10 mouse cellular contexts compared by ENCODE assay signal in genomic region chr2:76114734-76115133, GRCm38 (mm10).
DNase-seq lines count a peak whose midpoint lies in the region; ATAC-seq and TF ChIP-seq lines count a peak whose summit lies in the region.
"Had no signal": no experiment of that assay in that cellular context is flagged by ENCODE, and none has a peak within 500 bp of the region (broad histone marks: within the 10 kb centered on the region; RNA-seq: fewer than 3 reads in every experiment).

No protein-coding gene starts in this region.

- H3K27ac ChIP-seq in kidney, postnatal 0 days, result no peak overlapping the region
- no peak overlapping the region for H3K27ac ChIP-seq in kidney, embryonic 15.5 days
- H3K27ac ChIP-seq in liver, embryonic 14.5 days, result no peak overlapping the region
- H3K27ac ChIP-seq: heart, embryonic 13.5 days had no signal

- no peak overlapping the region for H3K9ac ChIP-seq in kidney, postnatal 0 days (ENCODE audit: low read depth, low read length)
- H3K9ac ChIP-seq in kidney, embryonic 15.5 days, result no peak overlapping the region
- H3K9ac ChIP-seq in liver, embryonic 14.5 days (replicated peaks), result no peak overlapping the region
- H3K9ac ChIP-seq: heart, embryonic 13.5 days had no signal

- H3K4me1 ChIP-seq in kidney, postnatal 0 days (replicated peaks; ENCODE audit: insufficient read depth, low read length), result no peaks in the 10 kb centered on the region
- peaks cover 9% of the 10 kb centered on the region for H3K4me1 ChIP-seq in kidney, embryonic 15.5 days
- H3K4me1 ChIP-seq in liver, embryonic 14.5 days (replicated peaks; ENCODE audit: control insufficient read depth in 2 of 2, insufficient read depth in 2 of 2, low read length in 1 of 2), result no peaks in the 10 kb centered on the region

- no peaks in the 10 kb centered on the region for H3K27me3 ChIP-seq in kidney, postnatal 0 days (ENCODE audit: insufficient read depth, low read length)
- H3K27me3 ChIP-seq in kidney, embryonic 15.5 days, result 0 out of 2 replicates have a peak, but pooled peaks cover 4% of the 10 kb centered on the region
- H3K27me3 ChIP-seq in liver, embryonic 14.5 days (ENCODE audit: control insufficient read depth, insufficient read depth, low read length), result no peaks in the 10 kb centered on the region

- no peaks in the 10 kb centered on the region for H3K9me3 ChIP-seq in kidney, postnatal 0 days (replicated peaks; ENCODE audit: low read length)
- H3K9me3 ChIP-seq in kidney, embryonic 15.5 days (replicated peaks), result no peaks in the 10 kb centered on the region
- no peaks in the 10 kb centered on the region for H3K9me3 ChIP-seq in liver, embryonic 14.5 days (ENCODE audit: control insufficient read depth, low read length)
- H3K9me3 ChIP-seq: heart, embryonic 13.5 days had no signal

- no peak for ATAC-seq in kidney, postnatal 0 days (replicated peaks; ENCODE audit: low FRiP score, low read depth)
- ATAC-seq in kidney, embryonic 15.5 days (replicated peaks; ENCODE audit: low FRiP score), result no peak
- ATAC-seq in common myeloid progenitor, adult 5-6 weeks (replicated peaks; ENCODE audit: low read depth, poor library complexity, severe bottlenecking), result peak; percentile 95
- ATAC-seq in liver, embryonic 14.5 days (ENCODE audit: insufficient read depth), result no peak

- H3K4me3 ChIP-seq in kidney, postnatal 0 days (replicated peaks; ENCODE audit: low read depth, low read length), result no peak overlapping the region
- no peak overlapping the region for H3K4me3 ChIP-seq in kidney, embryonic 15.5 days (replicated peaks)
- no peak overlapping the region for H3K4me3 ChIP-seq in liver, embryonic 14.5 days (ENCODE audit: insufficient read depth in 1 of 2, low read depth in 2 of 2, low read length in 2 of 2)
- H3K4me3 ChIP-seq: heart, embryonic 13.5 days; myocyte had no signal

- no peak for TF ChIP-seq EP300 in liver, embryonic 14.5 days (IDR thresholded peaks at IDR 0.05; ENCODE audit: low read depth)

- TF ChIP-seq CTCF in kidney, postnatal 0 days (IDR thresholded peaks at IDR 0.05; ENCODE audit: low read depth), result peak; percentile 93
- peak; percentile 89 for TF ChIP-seq CTCF in liver, embryonic 14.5 days (IDR thresholded peaks at IDR 0.05; ENCODE audit: low read depth)

- WGBS in kidney, postnatal 0 days, result 16% methylated on average over 6 of the region's 6 CpGs
- WGBS in kidney, embryonic 15.5 days, result 17% methylated on average over 6 of the region's 6 CpGs
- 14% methylated on average over 6 of the region's 6 CpGs for WGBS in liver, embryonic 14.5 days (ENCODE audit: insufficient replicate concordance)

- no peaks in the 10 kb centered on the region for H3K36me3 ChIP-seq in kidney, postnatal 0 days (ENCODE audit: insufficient read depth, low read length)
- H3K36me3 ChIP-seq in kidney, embryonic 15.5 days, result no peaks in the 10 kb centered on the region
- no peaks in the 10 kb centered on the region for H3K36me3 ChIP-seq in liver, embryonic 14.5 days (replicated peaks; ENCODE audit: control insufficient read depth, insufficient read depth, low read depth)
- H3K36me3 ChIP-seq: heart, embryonic 13.5 days had no signal

- H3K4me2 ChIP-seq in kidney, postnatal 0 days (ENCODE audit: low read length), result no peak overlapping the region
- no peak overlapping the region for H3K4me2 ChIP-seq in kidney, embryonic 15.5 days
- no peak overlapping the region for H3K4me2 ChIP-seq in liver, embryonic 14.5 days (ENCODE audit: low read depth)
- H3K4me2 ChIP-seq: heart, embryonic 13.5 days had no signal

- DNase-seq in adrenal gland, adult (ENCODE audit: inconsistent age in 2 of 2, low spot score in 1 of 2), result peak; percentile 24 to 71
- DNase-seq in adrenal gland, postnatal 4 days (ENCODE audit: low spot score in 2 of 2), result no peak
- DNase-seq in kidney, postnatal 0 days (ENCODE audit: low spot score), result peak; percentile 77
- peak; percentile 73 for DNase-seq in CD4-positive, CD25-positive, alpha-beta regulatory T cell, adult 2 months (ENCODE audit: low read depth, low spot score)
- DNase-seq in liver, embryonic 14.5 days (ENCODE audit: low read depth in 3 of 3, low spot score in 3 of 3), result no peak
- DNase-seq in testis, postnatal 10 days (ENCODE audit: low spot score), result peak; percentile 56

Comparison
In these comparisons a context has a peak if more than half of its experiments do, and no peak if none do; other contexts are left out.
1. DNase-seq: peak in adrenal gland, adult (2 of 2), kidney, postnatal 0 days (single experiment), CD4-positive, CD25-positive, alpha-beta regulatory T cell, adult 2 months (single experiment) and testis, postnatal 10 days (single experiment); none in adrenal gland, postnatal 4 days (0 of 2) and liver, embryonic 14.5 days (0 of 3).